Mouse (Mus musculus): ENCODE results near the gene Shpk.

The Shpk gene

DNA sequence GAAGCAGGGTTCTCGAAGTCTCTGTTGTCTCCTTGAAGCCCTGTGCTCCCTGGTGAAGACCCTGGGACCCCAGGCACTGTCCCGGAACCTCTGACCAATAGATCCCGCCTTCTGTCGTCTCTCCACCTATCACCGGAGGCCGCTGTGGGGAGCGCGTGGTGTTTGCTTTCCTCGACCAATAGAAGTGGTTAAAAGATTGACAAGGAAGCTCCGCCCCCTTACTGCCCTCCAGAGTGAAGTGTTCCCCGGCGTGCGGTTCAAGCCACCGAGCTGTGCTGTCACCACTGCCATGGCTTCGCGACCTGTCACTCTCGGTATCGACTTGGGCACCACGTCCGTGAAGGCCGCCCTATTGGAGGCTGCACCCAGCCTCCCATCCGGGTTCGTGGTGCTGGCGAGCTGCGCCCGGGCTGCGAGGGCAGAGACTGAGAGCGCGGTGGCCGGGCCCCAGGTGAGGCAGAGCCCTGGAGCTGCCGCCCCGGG lies at the start of gene Shpk:
Gene Shpk, plus strand, starts transcription at position 231 of the 483 bp plus-strand sequence.
- peak; percentile 98 for DNase-seq (ENCODE audit: low spot score)

DNA sequence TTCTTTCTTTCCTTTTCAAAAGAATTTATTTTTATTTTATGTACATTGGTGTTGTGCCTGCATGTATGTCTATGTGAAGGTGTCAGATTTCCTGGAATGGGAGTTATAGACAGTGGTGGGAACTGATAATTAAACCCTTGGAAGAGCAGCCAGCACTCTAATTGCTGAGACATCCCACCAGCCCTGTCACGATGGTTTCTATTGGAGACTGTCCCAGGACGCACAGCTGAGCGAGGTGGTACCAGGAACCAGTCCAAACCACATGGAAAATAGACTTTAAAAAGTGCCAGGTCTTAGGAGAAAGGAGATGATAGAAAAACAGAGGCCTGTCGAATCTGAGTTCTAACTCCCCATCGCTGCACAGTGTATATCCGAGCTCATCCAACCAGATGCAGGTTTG lies 44.2 kb upstream of the Shpk start:
- DNase-seq (ENCODE audit: low spot score), result no peak

DNA sequence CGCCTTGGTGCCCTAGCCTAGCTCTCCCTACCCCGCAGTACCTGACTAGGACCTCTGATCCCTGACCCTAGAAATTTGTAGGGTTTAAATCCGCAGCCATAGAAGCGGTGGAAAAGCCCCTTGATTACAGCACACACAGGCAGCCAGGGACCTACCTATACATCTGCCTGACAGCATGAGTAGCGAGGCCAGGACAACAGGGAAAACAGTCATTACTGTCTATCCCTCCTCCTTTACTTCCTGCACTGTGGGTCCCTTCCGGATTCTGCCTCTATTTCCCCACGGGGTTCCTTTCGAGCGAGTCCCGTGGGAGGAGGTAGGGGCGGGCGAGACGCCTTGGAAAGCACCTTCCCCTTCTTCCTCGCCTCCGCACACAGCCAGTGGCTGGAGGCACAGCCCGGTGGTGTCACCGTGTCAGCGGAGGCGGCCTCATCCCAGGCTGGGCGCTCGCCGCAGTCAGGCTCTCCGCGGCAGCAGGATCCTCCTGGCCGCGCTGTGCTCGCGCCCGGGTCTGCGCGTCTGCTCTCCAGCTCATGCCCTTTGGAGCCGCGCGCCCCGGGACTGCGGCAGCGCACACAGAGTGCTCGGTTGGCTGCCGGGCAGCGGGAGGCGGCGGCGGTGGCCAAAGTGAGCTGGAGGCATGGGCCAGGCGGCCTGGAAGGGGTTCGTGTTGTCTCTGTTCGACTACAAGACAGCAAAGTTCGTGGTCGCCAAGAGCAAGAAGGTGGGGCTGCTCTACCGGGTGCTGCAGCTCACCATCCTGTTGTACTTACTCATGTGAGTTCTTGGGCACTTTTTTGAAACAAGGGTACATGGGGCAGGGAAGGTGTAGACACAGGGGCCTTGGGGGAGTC lies 39.1 kb upstream of the Shpk start, which contains the start of gene P2rx5:
Gene P2rx5, plus strand, starts transcription at position 465 of the 854 bp plus-strand sequence.
- peak; percentile 56 for DNase-seq (ENCODE audit: low spot score)

DNA sequence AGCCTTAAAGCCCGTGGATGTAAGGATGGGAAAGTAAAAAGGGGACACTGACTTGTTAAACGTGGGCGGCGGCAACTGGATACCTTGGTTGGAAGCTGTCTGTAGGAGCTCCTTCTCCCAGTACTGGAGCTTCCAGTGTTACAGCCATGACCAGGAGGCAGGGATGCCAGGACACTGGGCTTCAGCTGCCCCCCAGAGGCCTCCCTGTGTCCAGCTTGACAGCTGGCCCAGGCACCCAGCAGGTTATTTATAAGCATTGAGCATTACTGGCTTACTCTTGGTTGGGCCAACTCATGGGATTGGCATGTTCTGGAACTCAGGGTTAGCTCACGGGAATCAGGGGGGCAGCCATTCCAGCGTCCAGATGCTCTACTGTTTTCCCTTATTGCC lies 38.5 kb upstream of the Shpk start:
- DNase-seq (ENCODE audit: low spot score), result peak; percentile 31

DNA sequence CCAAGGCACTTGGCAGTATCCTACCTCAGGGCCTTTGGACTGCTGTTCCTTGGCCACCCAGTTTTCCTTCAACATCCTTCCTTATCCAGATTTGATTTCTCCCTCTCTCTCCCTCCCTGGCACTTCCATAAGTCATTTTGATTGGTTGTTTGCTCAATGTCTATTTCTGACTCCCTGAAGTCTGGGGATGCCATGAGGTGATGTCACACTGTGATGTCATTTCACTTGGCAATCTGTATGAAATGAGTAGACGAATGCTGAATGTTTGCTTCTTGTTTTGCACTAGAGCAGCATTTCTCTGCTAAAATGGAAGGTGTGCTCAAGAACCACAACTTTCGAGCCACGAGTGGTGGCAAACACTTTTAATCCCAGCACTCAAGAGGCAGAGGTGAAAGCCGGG lies 37.6 kb upstream of the Shpk start:
- DNase-seq (ENCODE audit: low spot score), result no peak

DNA sequence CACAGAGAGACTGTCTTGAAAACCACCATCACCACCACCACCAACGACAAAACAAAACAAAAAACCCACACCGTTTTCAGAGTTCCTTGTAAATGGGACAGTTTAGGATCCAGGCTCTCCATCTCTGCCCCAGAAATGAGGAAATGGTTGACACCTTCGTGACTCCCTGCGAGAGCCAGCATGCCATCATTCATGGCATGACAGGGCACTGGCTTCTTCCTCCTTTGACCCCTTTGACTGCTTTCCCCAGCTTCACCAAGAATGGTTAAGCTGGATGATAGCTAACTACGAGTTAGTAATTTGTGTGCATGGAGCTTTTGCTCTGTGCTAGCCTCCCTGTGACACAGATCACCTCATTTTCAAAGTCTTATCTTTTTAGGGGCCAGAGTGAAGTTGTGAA lies 37.0 kb upstream of the Shpk start:
- no peak for DNase-seq (ENCODE audit: low spot score)

DNA sequence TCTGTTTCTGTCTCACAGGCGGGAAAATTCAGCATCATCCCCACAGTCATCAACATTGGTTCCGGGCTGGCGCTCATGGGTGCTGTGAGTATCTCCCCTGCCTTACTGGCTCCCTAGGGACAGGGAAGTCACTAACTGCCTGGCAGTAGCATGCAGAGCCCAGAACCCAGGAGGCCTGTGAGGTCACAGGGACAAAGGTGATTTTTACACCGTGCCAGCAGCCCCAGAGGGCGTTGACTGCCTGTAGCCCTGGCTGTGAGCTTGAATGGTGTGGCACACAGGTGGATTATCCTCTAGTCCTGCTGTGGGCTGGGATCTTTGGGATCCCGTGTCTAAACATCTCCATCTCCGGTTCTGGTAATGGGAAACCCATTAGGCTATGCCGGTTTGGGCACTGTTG lies 31.2 kb upstream of the Shpk start:
- no peak for DNase-seq (ENCODE audit: low spot score)

DNA sequence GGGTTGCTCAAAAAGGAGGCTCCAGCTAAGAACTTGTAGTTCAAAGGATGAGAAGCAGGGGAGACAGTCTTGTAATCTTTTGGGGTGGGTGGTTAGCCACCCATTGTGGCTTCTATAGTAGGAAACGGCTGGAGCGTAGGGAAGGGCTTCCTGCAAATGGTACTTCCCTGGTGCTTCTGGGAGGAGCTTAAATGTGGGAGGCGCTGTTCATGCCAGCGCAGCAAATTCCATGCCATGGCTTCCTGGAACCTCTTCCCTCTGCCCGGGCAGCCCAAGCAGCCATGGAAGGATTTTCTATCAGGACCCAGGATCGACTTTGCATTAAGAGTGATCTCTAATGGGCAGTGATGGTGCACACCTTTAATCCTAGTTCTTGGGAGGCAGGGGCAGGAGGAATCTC lies 30.7 kb upstream of the Shpk start:
- DNase-seq (ENCODE audit: low spot score), result no peak

DNA sequence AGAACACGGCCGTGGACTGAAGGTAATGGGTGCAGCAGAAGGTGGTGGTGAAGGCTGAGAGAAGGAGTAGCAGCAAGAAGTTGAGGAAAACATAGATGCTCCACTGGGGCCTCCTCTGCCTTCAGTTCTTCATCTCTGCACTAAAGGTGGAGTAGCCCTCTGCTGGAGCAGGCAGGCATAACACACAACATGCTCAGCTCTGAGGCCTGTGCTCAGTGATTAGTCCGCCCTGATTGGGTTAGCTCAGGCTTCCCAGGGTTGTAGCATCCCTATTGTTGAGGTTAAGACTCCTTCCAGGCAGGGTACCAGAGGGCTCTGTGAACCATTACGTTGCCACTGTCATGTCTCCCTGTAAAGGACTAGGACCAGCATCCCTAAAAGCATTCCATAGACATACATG lies 30.0 kb upstream of the Shpk start:
- peak; percentile 77 for DNase-seq (ENCODE audit: low spot score)

DNA sequence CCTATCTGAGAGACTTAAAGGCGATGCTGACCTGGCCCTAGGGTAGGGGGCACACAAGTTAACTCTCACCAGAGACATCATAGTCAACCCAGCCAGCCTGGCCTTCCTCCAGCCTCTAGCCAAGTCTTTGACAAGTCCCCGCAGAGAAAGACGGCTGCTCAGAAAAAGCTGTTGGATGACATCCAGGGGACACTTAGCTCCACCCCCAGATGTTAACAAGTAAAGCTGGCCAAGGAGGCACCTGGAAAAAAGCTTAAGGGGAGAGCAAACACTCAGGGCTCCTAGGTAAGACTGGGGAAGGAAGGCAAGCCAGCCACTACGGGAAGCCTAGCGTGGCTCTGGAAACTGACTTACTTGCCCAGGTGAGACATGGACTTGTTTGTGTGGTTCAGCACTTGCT lies 27.1 kb upstream of the Shpk start:
- no peak for DNase-seq (ENCODE audit: low spot score)

DNA sequence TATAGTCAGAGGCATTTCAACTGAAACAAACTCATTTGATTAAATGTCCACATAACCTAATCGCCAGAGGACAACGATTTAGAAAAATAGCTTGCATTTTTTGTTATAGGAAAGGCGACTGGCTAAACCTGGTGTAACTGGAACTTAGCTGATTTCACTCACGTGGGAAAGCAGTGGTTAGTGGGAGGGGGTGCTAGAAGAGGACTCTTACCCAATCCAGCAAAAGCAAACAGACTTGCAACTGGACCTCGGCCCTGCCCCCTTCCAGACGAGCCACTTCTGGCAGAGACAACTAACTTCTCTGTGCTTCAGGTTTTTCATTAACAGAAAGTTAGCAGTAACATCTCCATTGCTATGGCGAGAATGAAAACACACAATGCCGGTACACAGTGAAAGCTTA lies 23.6 kb upstream of the Shpk start:
- DNase-seq (ENCODE audit: low spot score), result peak; percentile 19

DNA sequence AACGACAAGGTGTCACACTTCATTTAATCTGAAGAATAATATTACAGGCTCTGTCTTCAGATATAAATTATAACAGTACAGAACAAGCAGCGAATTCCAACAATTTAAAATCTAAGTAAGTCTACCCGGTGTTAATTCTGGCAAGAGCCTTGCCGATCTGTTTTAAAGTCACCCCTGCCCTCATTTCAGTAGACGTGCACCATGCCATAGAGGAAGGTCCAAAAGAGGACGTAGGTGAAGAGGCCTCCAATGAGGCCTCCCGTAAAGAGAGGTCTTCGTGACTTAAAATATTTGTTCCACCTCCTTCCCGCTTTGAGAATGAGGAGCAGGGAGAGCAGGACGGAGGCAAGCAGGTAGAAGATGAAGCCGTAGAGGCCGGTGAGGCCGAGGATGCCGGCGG lies 23.1 kb upstream of the Shpk start:
- DNase-seq (ENCODE audit: low spot score), result peak; percentile 30

DNA sequence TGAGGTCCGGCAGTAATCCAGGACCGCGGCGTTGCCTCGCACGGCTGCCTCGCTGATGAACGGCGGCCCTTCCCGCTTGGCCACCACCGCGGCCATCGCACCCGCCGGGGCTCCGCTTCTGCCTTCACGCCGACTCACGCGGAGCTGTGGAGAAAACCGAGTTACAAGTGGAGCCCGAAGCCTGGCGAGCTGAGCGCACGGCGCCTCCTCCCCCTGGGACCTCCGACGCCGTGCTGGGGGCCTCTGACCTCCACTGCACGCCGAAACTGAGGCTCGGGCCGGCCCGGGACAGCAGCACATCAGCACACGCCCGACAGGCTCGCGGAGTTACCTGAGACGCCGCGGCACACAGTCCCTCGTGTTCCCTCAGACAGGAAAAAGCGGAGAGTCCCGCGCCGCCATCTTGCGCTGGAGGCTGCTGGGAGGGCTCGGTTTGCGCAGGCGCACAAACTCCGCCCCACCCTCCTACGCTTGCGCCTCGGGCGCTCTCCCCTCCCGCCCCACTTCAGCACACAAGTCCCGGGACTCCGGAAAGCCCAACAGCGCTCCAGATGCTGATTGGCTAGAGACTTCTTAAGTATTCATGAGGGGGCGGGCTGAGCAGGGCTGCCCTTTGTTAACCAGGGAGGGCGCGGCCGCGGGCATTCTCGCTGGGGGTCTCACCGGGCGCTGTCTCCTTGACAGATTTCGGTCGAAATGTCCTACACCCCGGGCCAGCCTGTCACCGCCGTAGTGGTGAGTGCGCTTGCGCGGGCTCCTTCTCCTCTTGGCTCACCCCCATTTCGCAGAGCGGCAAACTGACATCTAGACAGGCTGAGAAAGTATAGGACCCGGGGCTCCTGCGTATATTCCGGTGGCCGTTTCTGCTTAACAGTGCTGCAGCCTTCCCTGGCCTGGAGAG lies 22.4 kb upstream of the Shpk start, which contains the start of the genes Emc6 and Tax1bp3:
Gene Emc6, minus strand, starts transcription at position 430 of the 901 bp plus-strand sequence.
Gene Tax1bp3, plus strand, starts transcription at position 476 of the 901 bp plus-strand sequence.
- peak; percentile 99 for DNase-seq (ENCODE audit: low spot score)

DNA sequence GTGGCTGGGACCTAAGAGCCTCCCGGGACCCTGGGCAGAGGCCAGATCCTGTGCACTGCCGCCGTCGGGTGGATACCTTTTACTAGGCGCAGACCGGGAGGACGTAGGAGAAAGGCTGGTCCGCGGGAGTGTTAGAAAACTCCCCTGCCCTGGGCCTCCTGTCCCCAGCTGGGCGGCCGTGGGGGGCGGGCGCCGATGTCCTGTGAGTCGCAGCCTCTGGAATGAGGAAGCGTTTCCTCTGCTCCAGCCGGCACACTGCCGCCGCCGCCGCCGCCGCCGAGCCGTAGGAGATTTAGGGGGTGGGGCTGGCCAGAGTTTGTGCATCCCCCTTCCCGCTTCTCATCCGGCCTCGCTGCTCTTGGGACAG lies 21.8 kb upstream of the Shpk start:
- peak; percentile 78 for DNase-seq (ENCODE audit: low spot score)

DNA sequence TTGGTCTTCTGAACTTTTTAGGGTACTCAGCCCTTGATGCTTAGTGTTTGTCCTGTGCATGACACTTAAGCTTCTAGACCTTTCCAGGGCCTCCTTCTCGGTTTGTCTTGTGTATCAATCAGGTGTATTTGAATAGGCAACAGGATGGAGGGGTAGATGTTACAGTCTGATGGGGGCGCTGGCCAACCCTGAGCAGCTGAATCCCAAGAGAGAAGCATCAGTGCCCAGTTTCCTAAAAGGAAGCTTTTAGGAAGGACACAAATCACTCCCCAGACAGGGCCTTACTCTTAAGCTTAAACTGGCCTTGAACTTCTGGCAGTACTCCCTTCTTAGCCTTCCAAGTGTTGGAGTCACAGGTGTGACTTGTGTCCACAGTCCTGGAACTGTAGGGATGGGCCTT lies 21.4 kb upstream of the Shpk start:
- DNase-seq (ENCODE audit: low spot score), result no peak

DNA sequence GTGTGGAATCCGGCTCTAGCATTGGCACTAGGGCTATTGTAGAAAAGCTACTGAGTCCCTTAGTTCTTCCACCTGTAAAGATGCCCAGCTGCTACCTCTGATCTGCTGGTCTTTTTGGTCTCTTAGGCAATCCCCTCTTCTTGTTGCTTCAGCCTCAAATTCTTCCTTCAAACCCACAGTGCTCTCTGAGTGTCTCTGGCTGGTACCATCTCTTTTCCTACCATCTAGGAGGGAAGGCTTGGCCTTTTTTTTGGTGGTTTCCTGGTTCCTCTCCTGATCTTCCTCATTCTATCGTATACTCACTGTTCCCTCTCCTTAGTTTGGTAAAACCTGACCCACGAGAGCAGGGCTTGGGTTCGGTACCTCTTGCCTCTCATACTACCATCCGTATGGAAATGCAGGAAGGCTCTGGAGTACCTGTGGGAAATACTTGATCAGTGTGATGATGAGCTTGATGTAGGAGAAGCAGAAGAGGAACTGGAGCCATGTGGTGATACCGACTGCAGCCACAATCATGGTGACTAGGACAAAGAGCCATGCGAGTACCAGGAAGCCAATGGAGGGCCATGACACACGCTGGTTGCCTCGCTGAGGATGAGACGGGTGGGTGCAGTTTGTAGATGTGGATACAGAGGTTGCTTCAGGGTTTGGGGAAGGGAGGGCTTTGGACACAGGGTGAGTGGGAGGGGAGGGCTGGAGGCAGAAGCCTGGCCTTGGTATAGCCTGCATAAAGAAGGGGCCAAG lies 13.2 kb upstream of the Shpk start:
- DNase-seq (ENCODE audit: low spot score), result no peak

DNA sequence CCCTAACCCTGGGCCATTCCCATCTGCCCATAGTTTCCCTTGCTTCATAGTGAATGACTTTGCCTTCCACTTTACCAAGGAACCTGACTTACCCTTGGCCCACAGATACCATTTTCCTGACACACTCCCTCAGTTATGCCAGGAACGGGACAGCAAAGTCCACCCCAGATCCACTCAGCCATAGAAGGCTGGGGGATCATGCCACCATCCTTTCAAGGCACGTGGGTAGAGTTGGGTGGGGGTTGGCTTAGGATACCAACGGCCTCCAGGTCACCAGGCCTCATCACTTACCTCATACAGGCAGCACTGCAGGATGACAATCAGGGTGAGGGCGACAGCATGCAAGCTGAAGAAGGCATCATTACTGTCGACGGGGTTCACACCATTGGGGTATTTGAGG lies 12.0 kb upstream of the Shpk start:
- no peak for DNase-seq (ENCODE audit: low spot score)

DNA sequence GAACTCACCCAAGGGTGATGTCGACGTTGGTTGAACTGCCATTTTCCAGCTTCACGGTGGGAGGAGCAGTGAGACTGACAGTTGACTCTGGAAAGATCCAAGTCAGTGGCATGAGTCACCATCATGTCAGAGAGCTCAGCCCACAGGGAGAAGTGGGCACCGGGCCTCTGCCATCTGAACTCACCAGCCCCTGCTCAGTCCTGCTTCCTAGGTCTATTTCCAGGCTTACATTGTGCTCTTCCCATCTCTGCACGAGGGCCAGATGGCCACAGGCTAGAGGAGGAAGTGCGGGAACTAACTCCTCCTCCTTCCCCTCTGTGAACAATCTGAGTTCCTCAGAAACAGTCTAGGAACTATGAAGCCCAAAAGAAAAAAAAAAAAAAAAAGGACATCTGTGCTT lies 6.2 kb upstream of the Shpk start:
- DNase-seq (ENCODE audit: low spot score), result no peak

DNA sequence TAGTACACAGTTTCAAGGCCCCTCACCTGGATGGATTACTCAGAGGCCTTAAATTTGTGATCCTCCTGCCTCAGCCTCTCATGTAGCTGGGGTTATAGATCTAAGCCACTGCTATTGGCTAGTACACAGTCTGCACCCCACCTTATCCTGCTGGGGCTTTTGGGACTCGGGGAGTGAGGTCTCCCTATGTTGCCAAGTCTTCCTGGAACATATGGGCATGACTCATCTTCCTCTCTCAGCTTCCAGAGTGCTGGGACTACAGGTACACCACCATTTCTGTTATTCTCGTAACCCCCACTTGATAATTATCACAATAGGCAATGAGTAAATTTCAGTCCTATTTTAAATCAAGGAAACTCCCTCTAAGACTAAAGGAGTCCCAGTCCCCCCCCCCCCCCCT lies 4.8 kb upstream of the Shpk start:
- DNase-seq (ENCODE audit: low spot score), result no peak

DNA sequence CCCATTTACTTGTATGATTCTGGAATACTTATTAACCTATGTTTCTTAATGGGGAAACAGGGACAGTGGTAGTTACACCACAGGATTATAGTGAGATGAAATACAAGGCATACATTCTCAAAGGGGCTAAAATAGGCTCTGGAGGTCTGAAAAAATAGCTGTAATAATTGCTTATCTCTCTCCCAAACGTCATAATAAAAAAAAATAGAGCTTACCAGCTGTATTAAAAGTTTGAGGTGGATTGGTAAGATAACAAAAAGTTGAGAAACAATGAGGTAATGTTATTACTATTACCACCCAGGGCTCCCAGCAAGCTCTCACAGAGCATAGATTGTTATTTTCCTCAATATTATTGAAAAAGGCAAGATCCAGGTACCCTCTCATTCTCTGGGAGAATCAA lies 1.1 kb upstream of the Shpk start:
- DNase-seq (ENCODE audit: low spot score), result no peak

DNA sequence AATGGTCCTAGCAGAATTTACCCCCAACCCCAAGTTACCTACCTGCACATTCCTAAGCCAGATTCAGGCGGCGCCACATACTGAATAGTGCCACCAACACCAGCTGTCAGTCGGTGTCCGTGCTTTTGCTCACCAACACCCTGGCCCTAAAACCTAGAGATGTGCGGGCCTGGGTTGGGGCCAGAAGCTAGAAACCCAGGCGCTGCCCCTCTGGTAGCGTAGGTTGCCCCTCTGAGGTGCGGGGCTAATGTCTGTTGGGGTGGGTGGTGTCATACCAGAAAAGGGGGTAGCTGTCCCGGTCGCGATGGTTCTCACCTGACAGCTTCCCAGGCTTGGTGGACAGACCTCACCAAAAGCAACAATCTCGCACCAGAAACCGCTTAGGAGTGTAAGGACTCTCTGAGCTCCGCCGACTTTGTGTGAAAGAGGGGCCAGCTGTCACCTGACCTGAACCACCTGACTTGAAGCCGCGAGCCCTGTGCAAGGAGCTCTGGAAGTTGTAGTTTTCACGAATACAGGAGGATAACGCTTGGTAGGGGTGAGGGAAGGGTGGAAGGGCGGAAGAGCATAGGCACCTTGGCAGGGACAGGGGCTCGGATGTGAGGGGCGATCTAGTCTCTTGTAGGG lies 544 bp upstream of the Shpk start, which contains the start of gene Ctns:
Gene Ctns, minus strand, starts transcription at position 440 of the 627 bp plus-strand sequence.
- peak; percentile 88 for DNase-seq (ENCODE audit: low spot score)

DNA sequence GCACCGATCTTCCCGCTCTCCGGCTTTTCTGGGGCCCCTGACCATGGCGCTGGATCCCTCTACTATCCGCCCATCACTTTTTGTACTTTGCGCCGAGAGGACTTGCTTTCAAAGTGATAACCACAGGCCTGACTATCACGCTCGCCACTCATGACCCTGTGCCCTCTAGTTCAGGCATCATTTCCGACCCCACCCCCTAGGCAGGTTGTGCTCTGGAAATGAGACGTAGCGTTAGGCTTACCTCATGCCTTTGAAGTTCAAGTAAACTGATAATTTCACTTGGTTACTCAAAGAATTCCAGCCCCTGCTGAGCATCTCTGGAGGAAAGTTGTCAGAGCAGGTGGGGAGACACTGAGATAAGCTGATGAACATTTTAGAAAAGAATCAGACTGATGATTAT lies 619 bp downstream of the Shpk start:
- no peak for DNase-seq (ENCODE audit: low spot score)

All from embryo, embryonic 10.5 days (tissue).